Mouse (Mus musculus) T-helper 1 cell (primary cell): ENCODE measurements around the gene Cst9.

Experiments
- in situ Hi-C: fragments of 300-600 bp; cut with MboI, MseI; formaldehyde crosslinking; loops from one replicate; pipeline ENCODE4 v1.15.1; 2025; ENCODE audit warnings: high pct_unique_total_duplicates

Cst9 gene

GRCm38 (mm10) chr2:148877016-148877770, 42.2 kb downstream of the Cst9 start:
- in situ Hi-C loops: loop anchor here (10.0 kb wide), 1 partner anchor 202 kb away; the partner anchor contains the start of gene Nxt1

- in situ Hi-C loops: loop anchor here (10.0 kb wide), 1 partner anchor 204 kb away; the partner anchor contains the start of gene Nxt1
These were observed 43.7 kb downstream of the Cst9 start for GRCm38 (mm10) chr2:148878641-148879130.

GRCm38 (mm10) chr2:148879199-148879598, 44.3 kb downstream of the Cst9 start:
- in situ Hi-C loops: loop anchor here (10.0 kb wide), 1 partner anchor 204 kb away; the partner anchor contains the start of gene Nxt1

- in situ Hi-C loops: no loop called here
These were observed 49.8 kb downstream of the Cst9 start for GRCm38 (mm10) chr2:148884738-148885137.
